Mouse (Mus musculus): ENCODE data around the gene Spata3.
"Not testable (repeated sequence)": the region's sequence is repeated elsewhere in the genome, so short reads cannot be mapped to it uniquely, and the experiment has no call there.

Gene Spata3

GRCm38 (mm10) chr1:86016516-86016915, at the start of gene Spata3:
Gene Spata3, plus strand, starts transcription at chr1:86016816.
- in situ Hi-C loops (cut with MboI, MseI) = no loop called here

GRCm38 (mm10) chr1:85969081-85969480, 47.5 kb upstream of the Spata3 start:
- in situ Hi-C loops (cut with MboI, MseI) = no loop called here

- in situ Hi-C loops (cut with MboI, MseI) = no loop called here
Measured at GRCm38 (mm10) chr1:85969519-85969918, 47.1 kb upstream of the Spata3 start.

- in situ Hi-C loops (cut with MboI, MseI) = no loop called here
Measured at GRCm38 (mm10) chr1:85971070-85971469, 45.5 kb upstream of the Spata3 start.

GRCm38 (mm10) chr1:85972341-85972740, 44.3 kb upstream of the Spata3 start:
- in situ Hi-C loops (cut with MboI, MseI) = no loop called here

GRCm38 (mm10) chr1:85973468-85973877, 43.1 kb upstream of the Spata3 start:
- in situ Hi-C loops (cut with MboI, MseI) = no loop called here

GRCm38 (mm10) chr1:85977709-85978108, 38.9 kb upstream of the Spata3 start:
- in situ Hi-C loops (cut with MboI, MseI) = no loop called here

- in situ Hi-C loops (cut with MboI, MseI) = no loop called here
Measured at GRCm38 (mm10) chr1:85981738-85982357, 34.8 kb upstream of the Spata3 start.

GRCm38 (mm10) chr1:85985784-85986183, 30.8 kb upstream of the Spata3 start:
- in situ Hi-C loops (cut with MboI, MseI) = no loop called here

GRCm38 (mm10) chr1:85988351-85988750, 28.3 kb upstream of the Spata3 start:
- in situ Hi-C loops (cut with MboI, MseI) = no loop called here

GRCm38 (mm10) chr1:85988882-85989281, 27.7 kb upstream of the Spata3 start:
- in situ Hi-C loops (cut with MboI, MseI) = not testable (repeated sequence)

- in situ Hi-C loops (cut with MboI, MseI) = no loop called here
Measured at GRCm38 (mm10) chr1:85992175-85992574, 24.4 kb upstream of the Spata3 start.

- in situ Hi-C loops (cut with MboI, MseI) = no loop called here
Measured at GRCm38 (mm10) chr1:85993541-85993940, 23.1 kb upstream of the Spata3 start.

GRCm38 (mm10) chr1:85997221-85997620, 19.4 kb upstream of the Spata3 start:
- in situ Hi-C loops (cut with MboI, MseI) = no loop called here

- in situ Hi-C loops (cut with MboI, MseI) = no loop called here
Measured at GRCm38 (mm10) chr1:85998012-85998411, 18.6 kb upstream of the Spata3 start.

- in situ Hi-C loops (cut with MboI, MseI) = no loop called here
Measured at GRCm38 (mm10) chr1:85999853-86000570, 16.6 kb upstream of the Spata3 start.

GRCm38 (mm10) chr1:86005540-86005939, 11.1 kb upstream of the Spata3 start:
- in situ Hi-C loops (cut with MboI, MseI) = loop anchor here (5.0 kb wide), 2 partner anchors 73 to 153 kb away; no protein-coding TSS in a partner anchor

- in situ Hi-C loops (cut with MboI, MseI) = loop anchor here (5.0 kb wide), 2 partner anchors 74 to 154 kb away; no protein-coding TSS in a partner anchor
Measured at GRCm38 (mm10) chr1:86006040-86006439, 10.6 kb upstream of the Spata3 start.

- in situ Hi-C loops (cut with MboI, MseI) = loop anchor here (5.0 kb wide), 2 partner anchors 75 to 155 kb away; no protein-coding TSS in a partner anchor
Measured at GRCm38 (mm10) chr1:86007778-86008177, 8.8 kb upstream of the Spata3 start.

- in situ Hi-C loops (cut with MboI, MseI) = not testable (repeated sequence)
Measured at GRCm38 (mm10) chr1:86015758-86016157, 858 bp upstream of the Spata3 start.

- in situ Hi-C loops (cut with MboI, MseI) = no loop called here
Measured at GRCm38 (mm10) chr1:86018235-86019055, 1.8 kb downstream of the Spata3 start.

- in situ Hi-C loops (cut with MboI, MseI) = no loop called here
Measured at GRCm38 (mm10) chr1:86021365-86021989, 4.9 kb downstream of the Spata3 start.

Data from T-helper 17 cell (primary cell).